22 mouse cellular contexts compared by ENCODE assay signal in the genomic region with DNA sequence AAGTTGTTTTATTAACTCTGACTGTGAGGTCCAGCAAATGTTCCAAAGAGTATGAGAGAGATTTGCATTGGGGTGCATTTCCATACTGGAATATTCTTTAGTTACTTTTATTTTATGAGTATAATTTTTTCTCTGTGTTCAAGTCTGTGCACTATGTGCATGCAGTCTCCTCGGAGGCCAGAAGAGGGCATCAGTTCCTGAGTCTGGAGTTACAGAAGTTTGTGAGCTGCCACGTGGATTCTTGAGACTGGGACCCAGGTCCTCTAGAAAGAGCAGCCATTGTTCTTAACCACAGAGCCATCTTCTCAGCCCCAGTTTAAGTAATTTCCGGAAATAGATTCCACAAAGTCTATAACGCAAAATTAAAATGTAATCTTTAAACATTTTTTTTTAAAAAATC. TPM values are rescaled to one million over a fixed set of nuclear protein-coding genes. Genes with fewer than 3 reads are reported as not detected.
DNase-seq lines count a peak whose midpoint lies in the region; ATAC-seq and TF ChIP-seq lines count a peak whose summit lies in the region.
"Had no signal": no experiment of that assay in that cellular context is flagged by ENCODE, and none has a peak within 500 bp of the region (broad histone marks: within the 10 kb centered on the region; RNA-seq: fewer than 3 reads in every experiment).

No protein-coding gene starts in this region.

- POLR2A ChIA-PET in Patski (lab: Charles Lee) = no interaction called here

- CTCF ChIA-PET in Patski (lab: Charles Lee) = interaction anchor here (1.1 to 1.7 kb wide), 2 partner anchors 8 to 58 kb away, joined by 3 to 4 read pairs; no protein-coding TSS in a partner anchor

- no peak overlapping the region for H3K27ac ChIP-seq in gastrocnemius, adult 2 months
- no peak overlapping the region for H3K27ac ChIP-seq in layer of hippocampus, adult 2 months
- no peak overlapping the region for H3K27ac ChIP-seq in small intestine, adult 2 months (ENCODE audit: insufficient read depth, low read depth, low read length)
- H3K27ac ChIP-seq: embryonic facial prominence, embryonic 10.5 days; forebrain, embryonic 13.5 days; heart, embryonic 10.5 days; hindbrain, embryonic 14.5 days had no signal

- no peak for DNase-seq in gastrocnemius, adult 2 months
- no peak for DNase-seq in gastrocnemius, adult 18-20 months (ENCODE audit: low spot score)
- no peak for DNase-seq in layer of hippocampus, adult 2 months (ENCODE audit: low spot score in 2 of 2)
- no peak for DNase-seq in layer of hippocampus, postnatal 36 days
- no peak for DNase-seq in Patski (ENCODE audit: low read depth, low spot score)
- DNase-seq in right cerebral cortex, postnatal 4 days = no peak
- DNase-seq: adrenal gland, postnatal 14 days; B cell, adult 2 months; cerebellum, adult 2 months; cerebellum, postnatal 10 days; forebrain, postnatal 0 days; gastrocnemius, postnatal 36 days; heart, adult 11 months; heart, postnatal 10 days had no signal

- no peak for ATAC-seq in Patski
- no peak for ATAC-seq in cerebellum, adult (ENCODE audit: insufficient number of reproducible peaks, low FRiP score, low TSS enrichment)
- ATAC-seq: activated CD4-positive, CD25-positive, alpha-beta regulatory T cell, adult 4 months; CD4-positive, CD25-positive, alpha-beta regulatory T cell, adult 4 months; forebrain, embryonic 13.5 days; forebrain, postnatal 0 days had no signal

- in situ Hi-C loops in Patski (cut with MboI; ENCODE audit: low pct_unique_long_range_greater_than_20kb) = no loop called here

- TF ChIP-seq CTCF in gastrocnemius, adult 2 months (IDR thresholded peaks at IDR 0.05) = peak; percentile 25; the same call in 1 of the 2 replicates
- peak; percentile 43 for TF ChIP-seq CTCF in layer of hippocampus, adult 2 months (conservative IDR thresholded peaks at IDR 0.05)
- TF ChIP-seq CTCF in Patski (IDR thresholded peaks at IDR 0.05) = peak; percentile 35
- TF ChIP-seq CTCF in small intestine, adult 2 months (IDR thresholded peaks at IDR 0.05; ENCODE audit: extremely low read depth, insufficient read length, insufficient replicate concordance, low read depth, low read length) = peak; percentile 25; the same call in 1 of the 2 replicates

- H3K4me3 ChIP-seq in gastrocnemius, adult 2 months = no peak overlapping the region
- H3K4me3 ChIP-seq in layer of hippocampus, adult 2 months = no peak overlapping the region
- no peak overlapping the region for H3K4me3 ChIP-seq in small intestine, adult 2 months (ENCODE audit: low read depth, low read length)
- H3K4me3 ChIP-seq: embryonic facial prominence, embryonic 10.5 days; forebrain, embryonic 13.5 days; heart, embryonic 10.5 days had no signal

- peaks cover 2% of the 10 kb centered on the region for H3K36me3 ChIP-seq in small intestine, adult 2 months (ENCODE audit: control insufficient read depth, insufficient read depth, low read length)
- H3K36me3 ChIP-seq: embryonic facial prominence, embryonic 10.5 days; heart, embryonic 10.5 days had no signal

- intact Hi-C loops in gastrocnemius, adult 2 months (cut with DNase I) = no loop called here

- 92% methylated on average over 4 of the region's 4 CpGs for WGBS in small intestine, adult 2 months

- TF ChIP-seq POLR2A in small intestine, adult 2 months (IDR thresholded peaks at IDR 0.05; ENCODE audit: low read depth, low read length) = no peak

- no peaks in the 10 kb centered on the region for H3K4me1 ChIP-seq in small intestine, adult 2 months (ENCODE audit: control insufficient read depth, insufficient read depth, insufficient read length, low read length)
- H3K4me1 ChIP-seq: embryonic facial prominence, embryonic 10.5 days; forebrain, embryonic 13.5 days; heart, embryonic 10.5 days had no signal

- no peaks in the 10 kb centered on the region for H3K27me3 ChIP-seq in Patski
- no peaks in the 10 kb centered on the region for H3K27me3 ChIP-seq in small intestine, adult 2 months (ENCODE audit: control insufficient read depth, insufficient read depth, low read length)
- H3K27me3 ChIP-seq: forebrain, embryonic 13.5 days had no signal

RNA-seq across cellular contexts. Expression of gene Clic5, which starts 20.5 kb away (rescaled TPM):
- 100 to 1,000 TPM; 121 to 159 TPM for total RNA-seq in gastrocnemius, adult 2 months (2021)
- total RNA-seq in gastrocnemius, adult 18-20 months (2021) = 100 to 1,000 TPM; 109 to 117 TPM
- total RNA-seq in layer of hippocampus, adult 2 months (2021) = 1 to 10 TPM; 3.3 to 4.2 TPM
- total RNA-seq in layer of hippocampus, postnatal 36 days (2021) = 1 to 10 TPM; 2.9 TPM
- polyA plus RNA-seq in Patski (2021) = 0.22 TPM
- 9.1 and 26.7 TPM in 2 replicates for polyA plus RNA-seq in small intestine, adult 2 months (2012; rRNA removed)

Comparison
In these comparisons a context has a peak if more than half of its experiments do, and no peak if none do; other contexts are left out.
1. RNA of gene Clic5, which starts 20.5 kb away (total RNA-seq): 121 to 159 TPM in gastrocnemius, adult 2 months and 109 to 117 TPM in gastrocnemius, adult 18-20 months; 3.3 to 4.2 TPM in layer of hippocampus, adult 2 months and 2.9 TPM in layer of hippocampus, postnatal 36 days; every median in the first group is over 10 times any median in the second.
2. Peak in every context shown above with its lines, with median percentiles within 50 percentile points of each other: CTCF ChIP-seq.